Mouse (Mus musculus) CH12.LX (cell line): ENCODE results near the gene Ppp2r2c.

Experiments used
- CHD1 ChIP-seq: IDR thresholded peaks from 2 replicates; pipeline ENCODE4 v1.6.1; 2012; ENCODE audit warnings: low read depth, low read length, improper control_type of control experiment, inconsistent platforms
- CTCF ChIP-seq, 2 experiments: IDR thresholded peaks in 1 of 2; conservative IDR thresholded peaks in 1 of 2; 2 replicates each; pipeline ENCODE4 v1.5.1; 2011 to 2012; ENCODE audit warnings: low read depth in 2 of 2, low read length in 2 of 2, improper control_type of control experiment in 1 of 2, inconsistent platforms in 1 of 2, mild to moderate bottlenecking in 1 of 2, moderate library complexity in 1 of 2
- HCFC1 ChIP-seq: IDR thresholded peaks from 2 replicates; pipeline ENCODE4 v1.6.1; 2012; ENCODE audit warnings: low read depth, mild to moderate bottlenecking, inconsistent platforms, low read length, improper control_type of control experiment
- MYC ChIP-seq: IDR thresholded peaks from 2 replicates; pipeline ENCODE4 v1.6.1; 2011; ENCODE audit warnings: low read depth, mild to moderate bottlenecking, improper control_type of control experiment, low read length
- NRF1 ChIP-seq: IDR thresholded peaks from 2 replicates; pipeline ENCODE4 v1.6.1; 2014; ENCODE audit warnings: low read depth, mild to moderate bottlenecking, inconsistent platforms, low read length, improper control_type of control experiment, moderate library complexity
- POLR2A ChIP-seq: IDR thresholded peaks from 2 replicates; pipeline ENCODE4 v1.6.1; 2011; ENCODE audit warnings: low read depth, mild to moderate bottlenecking, improper control_type of control experiment, low read length
- TCF12 ChIP-seq: IDR thresholded peaks from 2 replicates; pipeline ENCODE4 v1.6.1; 2014; ENCODE audit warnings: low read depth, mild to moderate bottlenecking, inconsistent platforms, low read length, improper control_type of control experiment
- USF1 ChIP-seq: IDR thresholded peaks from 2 replicates; pipeline ENCODE4 v1.6.1; 2014; ENCODE audit warnings: low read depth, mild to moderate bottlenecking, inconsistent platforms, low read length, improper control_type of control experiment
- USF2 ChIP-seq: conservative IDR thresholded peaks from 2 replicates; pipeline ENCODE4 v1.6.1; 2011; ENCODE audit warnings: low read depth, low read length, improper control_type of control experiment
- ZNF384 ChIP-seq: IDR thresholded peaks from 2 replicates; pipeline ENCODE4 v1.6.1; 2012; ENCODE audit warnings: low read depth, low read length, improper control_type of control experiment, inconsistent platforms

DNA sequence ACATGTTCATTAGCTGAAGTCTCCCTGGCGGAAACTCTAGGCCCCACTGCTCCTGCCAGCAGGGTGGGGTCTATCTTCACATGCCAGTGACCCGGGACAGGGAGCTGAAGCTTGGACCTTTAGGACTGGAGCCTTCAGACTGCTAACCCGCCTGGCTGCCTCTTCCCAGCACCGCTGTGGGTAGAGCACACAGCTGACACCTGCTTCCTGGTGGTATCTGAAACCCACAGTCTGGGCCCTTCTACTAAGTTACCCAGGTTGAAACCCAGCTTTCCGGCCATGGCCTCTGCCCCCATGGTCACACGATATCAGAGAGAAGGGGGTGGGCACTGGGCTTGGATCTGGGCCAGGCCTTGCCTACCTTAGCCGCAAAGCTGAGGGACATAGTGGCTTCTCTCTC lies 111.3 kb downstream of the Ppp2r2c start:
- TF ChIP-seq ZNF384: no peak
- TF ChIP-seq CTCF (conservative IDR thresholded peaks at IDR 0.05 in 1 of 2, IDR thresholded peaks at IDR 0.05 in 1 of 2; ENCODE audit: low read depth in 2 of 2, low read length in 2 of 2): no peak
- TF ChIP-seq MYC: no peak
- no peak for TF ChIP-seq NRF1
- no peak for TF ChIP-seq USF1
- no peak for TF ChIP-seq CHD1
- TF ChIP-seq HCFC1: no peak
- no peak for TF ChIP-seq USF2
- TF ChIP-seq POLR2A: no peak
- peak; percentile 82 for TF ChIP-seq TCF12
